Mouse (Mus musculus) bone marrow, adult 2 months (tissue): ENCODE measurements at regions not wholly inside any gene's neighbourhood (a gene's known extent, or its start where the extent isn't known, plus 50 kb on each side); places are given as distances from the start of the nearest gene placed in this dataset.

Source experiments
- CTCF ChIP-seq: fragments of 200-500 bp; IDR thresholded peaks from 2 replicates; pipeline ENCODE4 v1.5.1; 2011; ENCODE audit warnings: low read length, control low read depth; ENCODE audit not compliant: control insufficient read depth, insufficient read depth
- POLR2A ChIP-seq: fragments of 200-500 bp; IDR thresholded peaks from 2 replicates; pipeline ENCODE4 v1.6.1; 2011; ENCODE audit warnings: low read depth, mild to moderate bottlenecking, control low read depth, low read length, borderline replicate concordance; ENCODE audit not compliant: control insufficient read depth

- TF ChIP-seq CTCF = no peak
- TF ChIP-seq POLR2A = no peak
Measured at GRCm38 (mm10) chr10:37280823-37281222, 142.1 kb upstream of the Marcks start.
